Mouse (Mus musculus): ENCODE results near the gene Tprn.

DNA sequence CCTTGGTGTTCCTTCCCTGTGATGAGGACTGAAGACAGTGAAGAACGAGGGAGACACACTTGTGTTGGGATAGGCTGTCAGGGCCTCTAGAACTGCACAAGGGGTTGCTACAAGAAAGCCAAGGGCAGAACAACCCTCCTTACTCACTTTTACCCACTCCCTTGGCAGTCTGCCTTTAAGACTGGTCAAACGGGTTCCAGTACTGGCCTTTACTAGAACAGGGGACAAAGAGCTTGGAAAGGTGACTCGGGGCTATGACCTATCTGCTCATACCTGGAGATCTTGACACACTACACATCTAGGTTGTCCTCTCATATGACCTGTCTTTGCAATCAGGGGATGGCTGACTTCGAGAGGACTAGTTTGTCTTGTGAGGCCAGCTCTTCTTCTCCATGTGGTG is 24.9 kb upstream of the Tprn start:
- TF ChIP-seq POLR2A (IDR thresholded peaks at IDR 0.05; ENCODE audit: low read depth, low read length) = no peak
- TF ChIP-seq CTCF (IDR thresholded peaks at IDR 0.05; ENCODE audit: extremely low read depth, insufficient read depth, insufficient read length, insufficient replicate concordance) = no peak
